Mouse (Mus musculus) intestine, embryonic 16.5 days (tissue): ENCODE measurements around the gene Ahsa1. TPM values are rescaled to one million over a fixed set of nuclear protein-coding genes. Genes with fewer than 3 reads are reported as not detected.
A peak's percentile ranks its signal among the peaks of the same experiment; 100 is the strongest.

Experiments used
- ATAC-seq: fragments of 200-750 bp; cut with Nextera tagmentation; 2 replicates; pipeline ENCODE4 v1.8.0; 2017; ENCODE audit warnings: moderate TSS enrichment, moderate library complexity
- H3K27ac ChIP-seq: fragments of 300-500 bp; sonication (generic); 2 replicates; pipeline ENCODE4 v1.5.1; 2014; ENCODE audit warnings: mild to moderate bottlenecking, low read length
- H3K27me3 ChIP-seq: fragments of 300-500 bp; sonication (generic); replicated peaks from 2 replicates; pipeline ENCODE4 v1.6.1; 2014; ENCODE audit warnings: low read length, control low read depth, mixed read lengths; ENCODE audit not compliant: control insufficient read depth, insufficient read depth
- H3K36me3 ChIP-seq: fragments of 300-500 bp; sonication (generic); 2 replicates; pipeline ENCODE4 v1.6.1; 2014; ENCODE audit warnings: low read length, control low read depth; ENCODE audit not compliant: control insufficient read depth, insufficient read depth
- H3K4me1 ChIP-seq: fragments of 300-500 bp; sonication (generic); 2 replicates; pipeline ENCODE4 v1.6.1; 2014; ENCODE audit warnings: low read length, control low read depth, mixed read lengths; ENCODE audit not compliant: control insufficient read depth, insufficient read depth
- H3K4me2 ChIP-seq: fragments of 300-500 bp; sonication (generic); 2 replicates; pipeline ENCODE4 v1.6.1; 2014; ENCODE audit warnings: low read depth, low read length, control low read depth
- H3K4me3 ChIP-seq: fragments of 300-500 bp; sonication (generic); 2 replicates; pipeline ENCODE4 v1.5.1; 2014; ENCODE audit warnings: mild to moderate bottlenecking, low read length
- H3K9ac ChIP-seq: fragments of 300-500 bp; sonication (generic); 2 replicates; pipeline ENCODE4 v1.6.1; 2014; ENCODE audit warnings: low read depth, low read length
- H3K9me3 ChIP-seq: fragments of 300-500 bp; sonication (generic); 2 replicates; pipeline ENCODE4 v1.6.1; 2016; ENCODE audit warnings: low read length, control low read depth; ENCODE audit not compliant: control insufficient read depth
- WGBS: fragments of 180-500 bp; shearing (Covaris S2); extraction: QIAGEN DNeasy Blood & Tissue Kit; methylation state at CpG from one replicate; pipeline ENCODE4 v1.1.7; 2014; 5-methylcytosine and 5-hydroxymethylcytosine counted together
- polyA plus RNA-seq: library from polyadenylated mRNA; unstranded; fragments of >200 nt; fragmentation: Nextera tagmentation; extraction: Ambion mirVana; gene quantifications from 2 replicates; pipeline ENCODE4 v1.2.1, GENCODE M21; 2015

The Ahsa1 gene
- polyA plus RNA-seq, 1 experiment from 2014 or later, result 225 TPM

GRCm38 (mm10) chr12:87278118-87278730 lies 11.9 kb downstream of the Ahsa1 start:
- no peak overlapping the region for H3K4me2 ChIP-seq
- no peak overlapping the region for H3K9ac ChIP-seq
- H3K9me3 ChIP-seq, result no peaks in the 10 kb centered on the region
- 13% methylated on average over 6 of the region's 6 CpGs for WGBS
- H3K36me3 ChIP-seq, result peaks cover 10% of the 10 kb centered on the region
- H3K4me1 ChIP-seq, result peaks cover 12% of the 10 kb centered on the region
- peak overlapping the region; percentile 27; the same call in 1 of the 2 replicates for H3K27ac ChIP-seq
- peak; percentile 66 for ATAC-seq
- H3K4me3 ChIP-seq, result no peak overlapping the region
- H3K27me3 ChIP-seq, result no peaks in the 10 kb centered on the region

- Histone ChIP-seq H3K36me3 (peaks cover 4% of the 10 kb centered on the region), H3K4me3 (no peak overlapping the region), H3K27ac (no peak overlapping the region), H3K4me2 (no peak overlapping the region), H3K9me3 (no peaks in the 10 kb centered on the region), H3K27me3 (no peaks in the 10 kb centered on the region), H3K9ac (no peak overlapping the region), H3K4me1 (peaks cover 12% of the 10 kb centered on the region)
- ATAC-seq, result peak; percentile 78
- WGBS, result 46% methylated on average over 3 of the region's 3 CpGs
Measured at GRCm38 (mm10) chr12:87279350-87279749, 13.1 kb downstream of the Ahsa1 start.

- peak; percentile 13 for ATAC-seq
Measured at GRCm38 (mm10) chr12:87279879-87280278, 13.6 kb downstream of the Ahsa1 start.

GRCm38 (mm10) chr12:87281766-87282165 lies 15.5 kb downstream of the Ahsa1 start:
- Histone ChIP-seq H3K36me3 (no peaks in the 10 kb centered on the region), H3K9me3 (no peaks in the 10 kb centered on the region), H3K4me2 (no peak overlapping the region), H3K27me3 (no peaks in the 10 kb centered on the region), H3K4me3 (no peak overlapping the region), H3K9ac (no peak overlapping the region), H3K27ac (no peak overlapping the region), H3K4me1 (peaks cover 12% of the 10 kb centered on the region)
- 57% methylated on average over 1 of the region's 1 CpGs for whole genome bisulfite sequencing
- 0 out of 2 replicates have a peak, but pooled peaks have one; percentile 12 for ATAC-seq

More at GRCm38 (mm10) chr12:87279879-87280278, 13.6 kb downstream of the Ahsa1 start:
- H3K27me3 ChIP-seq, result no peaks in the 10 kb centered on the region
- no peak overlapping the region for H3K4me2 ChIP-seq
- peaks cover 3% of the 10 kb centered on the region; the same call in 1 of the 2 replicates for H3K36me3 ChIP-seq
- peaks cover 12% of the 10 kb centered on the region for H3K4me1 ChIP-seq
- H3K9ac ChIP-seq, result no peak overlapping the region
- no peak overlapping the region for H3K27ac ChIP-seq
- H3K9me3 ChIP-seq, result no peaks in the 10 kb centered on the region
- 47% methylated on average over 14 of the region's 14 CpGs for WGBS
- H3K4me3 ChIP-seq, result no peak overlapping the region

GRCm38 (mm10) chr12:87282743-87283142 lies 16.5 kb downstream of the Ahsa1 start:
- H3K27me3 ChIP-seq, result no peaks in the 10 kb centered on the region
- H3K27ac ChIP-seq, result no peak overlapping the region
- no peak overlapping the region for H3K4me2 ChIP-seq
- no peaks in the 10 kb centered on the region for H3K9me3 ChIP-seq
- WGBS, result 88% methylated on average over 4 of the region's 4 CpGs
- H3K36me3 ChIP-seq, result no peaks in the 10 kb centered on the region
- H3K9ac ChIP-seq, result no peak overlapping the region
- H3K4me1 ChIP-seq, result peaks cover 12% of the 10 kb centered on the region
- H3K4me3 ChIP-seq, result no peak overlapping the region
- no peak for ATAC-seq

- Histone ChIP-seq H3K9me3 (no peaks in the 10 kb centered on the region), H3K27me3 (no peaks in the 10 kb centered on the region), H3K9ac (no peak overlapping the region), H3K4me3 (no peak overlapping the region), H3K27ac (no peak overlapping the region), H3K4me2 (no peak overlapping the region), H3K4me1 (peaks cover 4% of the 10 kb centered on the region), H3K36me3 (no peaks in the 10 kb centered on the region)
- no peak for ATAC-seq
- WGBS, result 80% methylated on average over 7 of the region's 7 CpGs
Measured at GRCm38 (mm10) chr12:87283706-87284105, 17.4 kb downstream of the Ahsa1 start.

GRCm38 (mm10) chr12:87284268-87284667 lies 18.0 kb downstream of the Ahsa1 start:
- H3K27ac ChIP-seq, result no peak overlapping the region
- no peaks in the 10 kb centered on the region for H3K4me1 ChIP-seq
- 70% methylated on average over 4 of the region's 4 CpGs for WGBS
- no peak overlapping the region for H3K4me2 ChIP-seq
- no peak for ATAC-seq
- no peaks in the 10 kb centered on the region for H3K36me3 ChIP-seq
- H3K4me3 ChIP-seq, result no peak overlapping the region
- H3K9me3 ChIP-seq, result no peaks in the 10 kb centered on the region
- H3K27me3 ChIP-seq, result no peaks in the 10 kb centered on the region
- H3K9ac ChIP-seq, result no peak overlapping the region

GRCm38 (mm10) chr12:87284726-87285125 lies 18.4 kb downstream of the Ahsa1 start:
- Histone ChIP-seq H3K36me3 (no peaks in the 10 kb centered on the region), H3K27ac (no peak overlapping the region), H3K9me3 (no peaks in the 10 kb centered on the region), H3K4me2 (no peak overlapping the region), H3K4me3 (no peak overlapping the region), H3K9ac (no peak overlapping the region), H3K4me1 (no peaks in the 10 kb centered on the region), H3K27me3 (no peaks in the 10 kb centered on the region)
- ATAC-seq, result no peak
- 80% methylated on average over 5 of the region's 5 CpGs for WGBS

- Histone ChIP-seq H3K4me2 (no peak overlapping the region), H3K36me3 (no peaks in the 10 kb centered on the region), H3K27me3 (no peaks in the 10 kb centered on the region), H3K9ac (no peak overlapping the region), H3K27ac (no peak overlapping the region), H3K9me3 (no peaks in the 10 kb centered on the region), H3K4me1 (no peaks in the 10 kb centered on the region), H3K4me3 (no peak overlapping the region)
- 90% methylated on average over 5 of the region's 5 CpGs for WGBS
- no peak for ATAC-seq
Measured at GRCm38 (mm10) chr12:87289100-87289499, 22.8 kb downstream of the Ahsa1 start.

- Histone ChIP-seq H3K4me2 (no peak overlapping the region), H3K4me3 (no peak overlapping the region), H3K27me3 (no peaks in the 10 kb centered on the region), H3K36me3 (no peaks in the 10 kb centered on the region), H3K4me1 (no peaks in the 10 kb centered on the region; the same call in 1 of the 2 replicates), H3K9me3 (no peaks in the 10 kb centered on the region), H3K9ac (no peak overlapping the region), H3K27ac (no peak overlapping the region)
- 84% methylated on average over 6 of the region's 6 CpGs for WGBS
- no peak for ATAC-seq
Measured at GRCm38 (mm10) chr12:87293934-87294333, 27.7 kb downstream of the Ahsa1 start.
